Mouse (Mus musculus): ENCODE data around the gene Icos.

- TF ChIP-seq CTCF (IDR thresholded peaks at IDR 0.05; ENCODE audit: extremely low read depth, insufficient read depth, low read length) (no peak), POLR2A (IDR thresholded peaks at IDR 0.05; ENCODE audit: extremely low read depth, insufficient read depth, low read length) (no peak)
These were observed 38.8 kb upstream of the Icos start for GRCm38 (mm10) chr1:60938974-60939373.
